Mouse (Mus musculus) megakaryocyte, embryonic 14.5 days (primary cell): Measurements from ENCODE around the gene Gm9944.

Experiments
- FLI1 ChIP-seq: IDR thresholded peaks from 2 replicates; pipeline ENCODE4 v1.6.1; 2012; ENCODE audit warnings: low read length, inconsistent platforms, mixed read lengths
- GATA1 ChIP-seq: IDR thresholded peaks from 3 replicates; pipeline ENCODE4 v1.6.1; 2012; ENCODE audit warnings: mixed read lengths, low read length, inconsistent platforms, borderline replicate concordance

DNA sequence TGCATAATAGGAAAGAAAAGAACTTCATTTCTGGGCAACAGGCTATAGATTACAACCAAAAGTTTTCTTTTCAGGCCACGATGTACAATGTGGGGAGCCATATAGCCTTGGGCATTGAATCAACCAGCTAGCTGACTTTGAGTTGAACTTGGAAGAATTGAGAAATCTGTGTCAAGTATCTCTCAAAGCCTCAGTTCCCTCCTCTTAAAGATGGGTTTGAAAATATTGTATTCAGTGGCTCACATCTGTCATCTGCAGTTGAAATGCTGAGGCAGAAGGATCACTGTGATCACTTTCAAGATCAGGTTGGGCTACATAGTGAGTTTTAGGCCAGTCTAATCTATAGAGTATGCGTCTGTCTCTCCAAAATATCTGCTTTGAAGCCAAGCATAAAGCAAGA is at the start of gene Gm9944:
- TF ChIP-seq GATA1 (no peak), FLI1 (no peak)
